Mouse (Mus musculus): ENCODE data around the gene Mrnip.
"Not testable (repeated sequence)": the region's sequence is repeated elsewhere in the genome, so short reads cannot be mapped to it uniquely, and the experiment has no call there.

Mrnip gene

DNA sequence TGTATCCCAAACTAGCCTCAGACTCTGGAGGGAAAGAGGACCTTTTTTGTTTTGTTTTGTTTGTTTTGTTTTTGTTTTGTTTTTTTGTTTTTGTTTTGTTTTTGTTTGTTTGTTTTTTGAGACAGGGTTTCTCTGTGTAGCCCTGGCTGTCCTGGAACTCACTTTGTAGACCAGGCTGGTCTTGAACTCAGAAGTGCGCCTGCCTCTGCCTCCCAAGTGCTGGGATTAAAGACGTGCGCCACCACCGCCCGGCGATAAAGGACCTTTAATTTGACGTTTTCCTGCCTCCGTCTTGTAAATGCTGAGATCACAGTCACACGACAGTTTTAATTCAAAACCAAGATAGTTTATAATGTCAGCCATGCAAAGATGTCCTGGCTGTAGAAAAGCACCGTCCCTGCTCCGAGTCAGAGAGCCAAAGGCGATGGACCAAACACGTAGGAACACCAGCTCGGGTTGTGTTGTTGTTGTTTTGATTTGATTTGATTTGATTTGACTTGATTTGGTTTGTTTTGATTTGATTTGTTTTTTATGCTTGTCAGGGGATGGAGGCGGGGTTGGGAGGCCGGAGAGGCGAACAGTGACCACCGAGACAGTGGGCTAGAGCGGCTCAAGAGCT lies at the start of gene Mrnip:
Mrnip (plus strand) TSS at position 334 of the 619 bp plus-strand sequence.
- not testable (repeated sequence) for DNase-seq

DNA sequence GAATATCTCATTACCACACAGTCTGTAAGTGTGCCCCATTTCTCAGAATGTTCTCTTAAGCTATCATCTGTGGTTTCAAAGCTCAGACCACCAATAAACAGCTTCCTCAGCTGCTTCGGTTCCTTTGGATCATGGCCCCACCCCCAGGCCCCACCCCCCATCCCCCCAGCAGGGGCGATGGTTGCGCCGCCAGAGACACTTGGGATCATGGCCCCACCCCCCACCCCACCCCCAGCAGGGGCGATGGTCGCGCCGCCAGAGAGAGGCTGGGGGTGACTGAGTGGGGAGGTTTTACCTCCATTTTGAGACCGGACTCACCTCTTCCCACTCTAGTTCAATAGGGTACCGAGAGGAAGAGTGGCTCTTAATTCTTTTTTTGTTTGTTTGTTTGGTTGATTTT lies 46.5 kb upstream of the Mrnip start:
- no peak for DNase-seq

DNA sequence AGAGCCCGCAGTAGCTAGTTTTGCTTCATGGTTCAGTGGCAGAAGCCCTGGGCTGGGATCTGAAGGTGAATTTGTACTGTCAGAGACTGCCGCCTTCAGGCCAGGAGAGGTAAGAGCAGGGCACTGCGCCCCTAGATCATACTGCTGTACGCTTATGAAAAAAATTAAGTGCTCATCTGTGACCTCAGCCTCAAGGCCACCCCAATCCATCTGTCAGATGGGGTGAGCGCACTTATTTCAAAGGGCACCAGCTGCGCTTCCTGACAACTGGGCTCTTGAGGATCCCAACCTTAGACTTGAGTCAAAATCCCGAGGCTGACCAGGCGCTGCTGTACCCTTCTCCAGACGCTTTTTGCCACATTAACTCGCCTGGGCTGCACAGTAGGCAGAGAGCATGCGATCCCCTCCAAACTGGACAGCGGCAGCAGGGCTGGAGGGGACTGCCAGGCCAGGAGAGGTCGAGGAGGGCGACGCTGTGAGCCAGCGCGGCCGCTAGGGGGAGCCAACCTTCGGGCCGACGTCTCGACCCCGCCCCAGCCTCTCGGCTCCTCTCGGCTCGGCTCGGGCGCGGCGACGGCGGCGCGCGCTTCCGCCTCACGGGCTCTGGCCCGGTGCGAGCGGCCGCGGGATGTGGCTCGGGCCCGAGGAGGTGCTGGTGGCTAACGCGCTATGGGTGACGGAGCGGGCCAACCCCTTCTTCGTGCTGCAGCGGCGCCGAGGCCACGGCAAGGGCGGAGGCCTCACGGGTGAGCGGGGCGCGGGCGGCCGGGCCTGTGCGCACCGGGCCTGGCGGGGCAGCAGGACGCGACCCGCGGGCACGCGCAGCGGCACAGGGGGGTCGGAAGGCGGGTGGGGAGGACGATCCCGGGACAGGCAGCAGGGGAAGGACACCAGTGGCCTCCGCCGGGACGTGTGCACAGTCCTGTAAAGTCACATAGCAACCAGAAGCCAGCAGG lies 43.2 kb upstream of the Mrnip start, which contains the start of gene Tbc1d9b:
Tbc1d9b (plus strand) TSS at position 586 of the 956 bp plus-strand sequence.
- peak; percentile 88 for DNase-seq

DNA sequence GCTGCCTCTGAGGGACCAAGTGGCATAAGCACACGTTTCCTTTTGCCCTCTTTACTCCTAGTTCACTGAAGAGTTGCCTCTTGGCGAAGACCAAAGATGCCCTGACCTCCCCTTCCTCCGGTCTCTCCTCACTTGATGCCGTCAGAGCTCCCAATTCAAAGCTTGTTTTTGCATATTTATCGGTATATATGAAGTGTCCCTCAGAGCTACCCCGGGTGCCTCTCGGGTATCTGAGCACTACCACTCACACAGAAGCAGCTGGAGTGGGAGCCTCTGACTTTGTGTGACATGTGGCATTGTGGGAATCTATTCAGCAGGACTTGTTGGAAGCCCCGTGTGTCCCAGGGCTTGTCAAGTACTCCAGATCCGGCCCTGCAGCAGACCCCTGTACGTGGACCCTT lies 42.4 kb upstream of the Mrnip start:
- peak; percentile 21 for DNase-seq

DNA sequence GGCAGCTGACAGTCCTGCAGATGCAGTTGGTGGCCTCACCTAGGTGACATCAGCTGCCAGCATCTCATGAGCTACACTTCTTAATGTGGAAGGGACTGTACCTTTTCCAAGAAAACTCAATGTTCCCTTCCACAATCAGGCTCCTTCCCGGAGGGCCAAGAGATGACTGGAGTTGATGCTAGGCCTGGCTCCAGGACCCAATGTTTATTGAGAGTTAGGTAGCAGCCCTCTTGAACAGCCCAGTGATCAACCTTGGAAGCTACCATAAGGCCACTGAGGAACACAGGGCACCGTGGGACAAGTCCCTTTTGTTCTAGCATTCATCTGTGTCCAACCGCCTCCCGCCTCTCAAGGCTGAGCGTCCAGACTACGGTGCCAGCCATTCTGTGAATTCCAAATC lies 42.0 kb upstream of the Mrnip start:
- DNase-seq = no peak

DNA sequence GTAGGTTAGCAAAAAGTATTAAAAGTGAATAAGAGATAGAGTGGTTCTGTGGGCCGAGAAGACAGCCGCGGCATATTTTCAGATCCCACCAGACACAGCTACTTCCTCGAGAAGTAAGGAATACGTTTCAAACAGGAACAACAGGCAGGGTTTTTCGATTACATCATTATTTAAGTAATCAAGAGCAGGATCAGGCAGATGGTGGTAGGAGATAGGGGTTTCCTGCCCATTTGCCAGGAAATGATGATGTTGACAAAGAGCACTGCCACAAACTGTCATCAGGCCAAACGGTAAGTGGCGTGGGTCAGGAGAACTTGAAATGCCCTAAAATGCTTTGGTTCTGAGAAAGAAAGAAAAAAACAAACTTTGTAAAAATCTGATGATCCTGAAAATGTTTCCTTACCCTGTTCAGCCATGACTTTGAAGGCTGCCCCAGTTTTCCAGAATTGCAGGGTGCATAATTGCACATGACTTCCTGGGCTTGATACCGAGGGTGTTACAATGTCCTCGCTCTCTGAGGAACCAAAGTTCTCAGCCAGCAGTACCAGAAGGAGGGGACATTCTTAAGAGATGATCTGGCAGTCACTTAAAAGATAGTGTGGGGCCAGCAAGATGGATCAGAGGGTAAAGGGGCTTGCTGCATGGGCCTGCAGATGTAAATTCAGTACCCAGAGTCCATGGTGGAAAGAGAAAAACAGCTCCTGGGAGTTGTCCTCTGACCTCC lies 39.9 kb upstream of the Mrnip start:
- no peak for DNase-seq

DNA sequence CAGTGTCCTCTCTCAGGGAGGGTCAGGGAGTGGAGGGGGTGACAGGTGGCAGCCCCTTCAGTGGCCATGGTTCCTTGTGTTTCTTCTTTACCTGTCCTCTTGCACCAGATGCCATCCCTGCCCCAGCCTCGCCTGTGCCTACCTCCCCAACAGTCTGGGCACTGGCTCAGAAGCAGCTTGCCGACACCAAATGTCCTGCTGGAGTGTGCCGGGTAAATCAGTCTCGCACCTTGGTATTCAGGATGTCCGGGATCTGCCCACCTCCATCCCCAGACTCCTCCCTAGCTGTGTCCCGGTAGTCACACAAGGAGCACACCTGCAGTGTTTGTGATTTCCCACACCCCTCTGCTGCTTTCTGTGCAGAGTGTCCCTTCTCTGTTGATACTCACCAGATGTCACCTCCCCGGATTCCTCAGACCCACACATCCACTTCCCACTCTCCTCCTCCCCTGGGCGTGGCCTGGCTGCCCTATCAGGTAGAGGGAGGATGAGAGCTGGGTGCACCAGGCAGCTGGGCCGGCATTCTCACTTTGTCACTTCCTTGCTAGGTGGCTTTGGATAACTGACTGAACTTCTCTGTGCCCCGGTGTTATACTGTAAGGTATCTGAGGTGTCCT lies 35.9 kb upstream of the Mrnip start:
- no peak for DNase-seq

DNA sequence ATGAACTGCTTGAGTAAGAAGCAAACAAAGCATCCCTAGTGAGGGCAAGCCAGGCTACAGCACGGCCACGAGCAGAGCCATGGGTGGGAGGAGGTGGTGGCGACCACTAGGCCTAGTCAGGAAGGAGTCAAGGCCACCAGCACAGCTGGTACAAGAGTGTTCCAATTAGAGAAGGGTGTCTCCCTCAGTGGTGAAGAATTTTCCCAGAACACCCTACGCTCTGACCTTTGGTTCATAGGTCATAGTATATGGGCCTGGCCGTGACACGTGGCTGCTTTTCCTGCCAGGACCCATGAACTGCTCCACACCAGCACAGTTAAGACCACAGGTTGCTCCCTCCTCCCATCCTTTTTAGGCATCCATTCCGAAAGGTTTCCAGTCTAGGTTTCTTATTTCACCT lies 34.7 kb upstream of the Mrnip start:
- DNase-seq = peak; percentile 83

DNA sequence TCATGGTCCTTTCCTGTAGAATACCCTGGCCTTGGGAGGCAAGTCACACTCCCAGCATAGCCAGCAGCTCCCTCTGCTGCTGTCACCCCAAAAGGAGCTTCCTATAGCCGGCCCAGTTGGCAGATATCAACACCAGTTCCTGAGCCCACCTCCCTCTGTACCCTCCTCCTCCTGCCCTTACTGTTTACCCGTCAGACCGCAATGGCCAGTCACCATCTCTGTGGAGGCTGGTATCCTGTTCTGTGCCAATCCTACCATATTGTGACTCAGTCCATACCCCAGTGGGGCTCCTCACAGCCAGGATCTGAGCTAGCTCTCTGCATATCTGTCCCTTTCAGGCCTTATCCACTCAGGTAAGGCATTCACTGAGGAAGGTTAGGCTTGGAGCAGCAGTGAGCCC lies 28.7 kb upstream of the Mrnip start:
- DNase-seq = no peak

DNA sequence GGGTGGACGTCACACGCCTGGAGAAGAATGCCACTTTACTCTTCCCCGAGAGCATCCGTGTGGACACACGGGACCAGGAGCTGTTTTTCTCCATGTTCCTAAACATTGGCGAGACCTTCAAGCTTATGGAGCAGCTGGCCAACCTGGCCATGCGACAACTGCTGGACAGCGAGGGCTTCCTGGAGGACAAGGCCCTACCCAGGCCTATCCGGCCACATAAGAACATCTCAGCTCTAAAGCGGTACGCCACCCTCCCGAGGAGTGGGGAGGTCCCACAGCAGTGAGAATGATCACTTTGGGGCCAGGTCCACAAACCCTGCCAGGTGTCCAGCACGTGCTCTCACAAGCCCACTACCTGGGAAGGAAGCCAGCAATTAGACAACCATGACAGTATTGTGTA lies 28.1 kb upstream of the Mrnip start:
- DNase-seq = no peak

DNA sequence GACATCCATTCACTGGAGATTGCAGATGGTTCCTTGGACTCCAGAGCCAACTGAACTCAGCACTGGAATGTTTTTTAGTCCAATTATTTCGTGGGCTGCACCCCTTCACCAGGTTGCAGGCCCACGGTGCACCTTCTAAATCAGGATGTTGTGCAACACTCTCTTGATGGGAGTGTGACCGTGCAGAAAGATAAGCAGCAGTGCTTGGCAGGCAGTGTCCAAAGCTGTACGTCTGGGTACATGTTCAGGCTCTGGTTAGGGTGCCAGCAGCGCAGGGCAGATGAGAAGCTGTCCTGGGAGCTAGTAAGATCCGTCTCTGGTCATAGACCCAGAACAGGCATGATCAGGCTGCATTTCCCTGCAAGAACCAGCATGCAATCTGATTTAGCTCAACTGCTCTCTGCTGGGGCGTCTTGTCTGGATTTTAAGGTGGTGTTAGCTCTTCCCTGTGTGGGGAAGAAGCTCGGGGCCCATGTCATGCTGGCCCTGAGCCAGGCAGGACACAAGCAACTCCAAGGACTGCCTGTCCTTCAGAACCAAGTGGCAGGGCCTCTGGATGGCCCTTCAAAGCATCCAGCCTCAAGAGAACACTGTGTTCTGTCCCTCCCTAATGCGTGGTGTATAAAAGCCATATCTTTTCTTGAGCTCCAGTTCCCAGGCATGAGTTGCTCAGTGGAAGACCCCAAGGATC lies 26.8 kb upstream of the Mrnip start:
- no peak for DNase-seq

DNA sequence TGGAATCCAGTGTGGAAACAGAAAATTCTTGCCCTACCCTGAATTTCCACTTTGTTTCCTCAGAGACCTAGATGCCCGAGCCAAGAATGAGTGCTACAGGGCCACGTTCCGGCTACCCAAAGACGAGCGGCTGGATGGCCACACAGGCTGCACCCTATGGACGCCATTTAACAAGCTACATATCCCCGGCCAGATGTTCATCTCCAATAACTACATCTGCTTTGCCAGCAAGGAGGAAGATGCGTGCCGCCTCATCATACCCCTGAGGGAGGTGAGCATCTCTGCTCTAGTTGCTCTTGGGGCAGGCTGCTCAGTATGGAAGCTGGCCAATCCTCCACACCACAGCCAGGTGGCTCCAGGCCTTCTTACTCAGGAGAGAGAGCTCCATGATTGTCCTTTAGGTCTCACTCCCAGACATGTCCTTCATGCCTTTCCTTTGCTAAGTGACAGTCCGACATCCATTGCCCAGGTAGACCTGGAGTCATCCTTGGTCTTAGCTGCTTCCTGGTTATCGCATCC lies 26.2 kb upstream of the Mrnip start:
- DNase-seq = no peak

DNA sequence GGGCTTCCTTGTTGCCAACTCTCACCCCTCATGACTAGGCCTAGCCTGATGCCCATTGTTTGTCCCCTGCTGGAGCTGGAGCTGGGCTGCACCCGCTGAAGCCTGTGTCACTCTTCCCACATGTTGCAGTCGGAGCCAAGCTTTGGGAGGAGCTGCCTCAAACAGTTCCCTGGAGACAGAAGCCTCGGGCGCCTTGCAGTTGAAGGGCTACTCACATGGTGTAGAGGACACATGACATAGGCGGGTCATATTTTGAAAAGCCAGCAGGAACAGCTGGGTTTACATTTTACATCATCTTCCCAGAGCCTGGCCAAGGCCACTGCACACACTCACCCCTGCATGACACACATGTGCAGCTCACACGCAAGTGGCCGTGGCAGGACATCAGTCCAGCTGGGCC lies 25.0 kb upstream of the Mrnip start:
- DNase-seq = no peak

DNA sequence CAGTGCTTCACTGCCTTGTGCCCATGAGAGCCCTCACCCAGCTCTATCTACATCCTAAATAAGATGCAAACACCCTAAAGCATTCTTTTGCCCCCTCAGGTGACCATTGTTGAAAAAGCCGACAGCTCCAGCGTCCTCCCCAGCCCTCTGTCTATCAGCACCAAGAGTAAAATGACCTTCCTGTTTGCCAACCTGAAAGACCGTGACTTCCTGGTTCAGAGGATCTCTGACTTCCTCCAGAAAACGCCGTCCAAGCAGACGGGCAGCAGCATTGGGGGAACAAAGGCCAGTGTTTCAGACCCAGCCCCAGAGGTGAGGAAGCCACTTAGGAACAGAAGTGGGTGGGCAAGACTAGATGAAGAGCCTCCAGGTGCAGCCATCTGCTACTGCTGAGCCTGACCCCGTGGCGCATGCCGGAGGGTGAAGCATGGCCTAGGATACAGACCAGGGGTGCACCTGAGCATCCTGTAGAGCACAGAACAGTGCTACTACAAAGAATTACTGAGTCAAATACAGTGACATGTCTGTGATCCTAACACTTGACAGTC lies 24.6 kb upstream of the Mrnip start:
- DNase-seq = no peak

DNA sequence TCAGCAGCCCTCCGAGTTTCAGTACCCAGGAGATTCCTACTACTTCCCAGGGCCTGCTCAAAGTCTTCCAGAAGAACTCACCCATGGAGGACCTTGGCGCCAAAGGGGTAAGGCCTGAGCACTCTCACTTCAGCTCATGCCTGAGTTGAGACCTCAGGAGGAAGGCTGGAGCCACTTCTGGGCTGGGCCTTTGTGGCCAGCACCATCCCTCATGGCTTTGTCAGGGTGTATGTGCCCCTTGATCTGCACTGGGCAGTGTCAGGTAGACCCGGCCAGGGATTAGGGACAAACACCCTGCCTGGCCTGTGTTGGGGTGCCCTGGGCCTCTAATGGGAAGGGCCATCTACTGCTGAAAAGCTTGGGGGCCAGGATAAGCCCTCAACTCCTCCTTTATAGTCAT lies 22.9 kb upstream of the Mrnip start:
- no peak for DNase-seq

DNA sequence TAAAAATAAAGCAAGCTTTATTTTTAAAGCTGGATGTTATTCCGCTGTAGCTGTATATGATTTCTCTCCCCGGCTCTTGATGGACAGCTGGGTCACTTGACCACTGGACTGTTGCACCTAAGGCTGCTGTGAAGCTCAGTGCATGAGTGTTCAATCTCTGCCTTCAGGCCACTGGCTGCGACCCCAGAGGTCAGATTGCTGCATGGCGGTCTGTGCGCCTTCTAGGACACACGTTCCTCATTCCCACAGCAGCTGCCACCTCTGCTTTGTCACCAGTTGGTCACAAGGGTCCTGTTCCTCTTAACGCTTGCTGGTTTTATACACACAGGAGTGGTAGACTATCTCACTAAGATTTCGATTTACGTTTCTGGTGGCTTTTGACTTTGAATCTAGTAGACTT lies 20.1 kb upstream of the Mrnip start:
- DNase-seq = no peak

DNA sequence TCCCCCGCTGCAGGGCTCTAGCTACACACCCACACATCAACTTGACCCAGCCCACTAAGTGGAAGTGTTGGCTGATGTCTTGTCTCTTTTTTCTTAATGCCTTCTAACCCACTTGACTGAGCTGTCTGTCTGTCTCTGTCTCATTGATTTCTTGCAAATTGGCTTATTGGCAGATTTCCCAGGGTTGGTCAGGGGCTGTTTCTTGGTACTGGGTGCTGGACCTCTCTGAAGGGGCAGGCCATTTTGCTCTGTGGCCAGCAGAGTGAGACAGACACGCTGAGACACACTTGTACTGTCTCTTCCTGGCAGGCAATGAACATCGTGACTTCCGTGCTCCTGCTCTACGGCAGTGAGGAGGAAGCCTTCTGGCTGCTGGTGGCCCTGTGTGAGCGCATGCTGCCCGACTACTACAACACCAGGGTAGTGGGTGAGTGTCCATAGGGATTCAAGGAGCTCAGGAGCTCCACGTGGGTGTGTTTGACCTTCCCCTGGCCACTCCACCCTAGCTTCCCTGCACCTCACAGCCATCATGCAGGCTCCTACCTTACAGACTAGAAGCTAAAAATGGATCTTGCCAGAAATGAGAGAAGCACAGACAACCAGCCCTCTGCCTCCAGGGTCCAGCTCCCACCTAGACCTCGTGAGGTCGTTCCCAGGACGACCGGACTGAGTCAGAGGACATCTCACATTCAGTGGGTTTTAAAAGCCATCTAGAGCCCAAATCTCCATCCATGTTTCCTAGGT lies 19.3 kb upstream of the Mrnip start:
- no peak for DNase-seq

DNA sequence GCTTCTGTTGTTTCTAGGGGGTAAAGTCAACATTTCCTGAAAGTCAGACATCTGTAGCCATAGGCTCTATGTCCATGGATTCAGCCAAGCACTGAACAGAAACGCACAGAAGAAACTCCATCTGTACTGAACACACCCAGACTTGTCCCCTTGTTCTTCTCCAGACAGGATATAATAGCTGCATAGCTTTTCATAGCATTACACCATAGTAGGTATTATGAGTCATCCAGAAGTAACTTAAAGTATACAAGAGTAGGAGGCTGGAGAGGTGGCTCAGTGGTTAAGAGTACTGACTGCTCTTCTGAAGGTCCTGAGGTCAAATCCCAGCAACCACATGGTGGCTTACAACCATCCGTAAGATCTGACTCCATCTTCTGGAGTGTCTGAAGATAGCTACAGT lies 18.5 kb upstream of the Mrnip start:
- no peak for DNase-seq

DNA sequence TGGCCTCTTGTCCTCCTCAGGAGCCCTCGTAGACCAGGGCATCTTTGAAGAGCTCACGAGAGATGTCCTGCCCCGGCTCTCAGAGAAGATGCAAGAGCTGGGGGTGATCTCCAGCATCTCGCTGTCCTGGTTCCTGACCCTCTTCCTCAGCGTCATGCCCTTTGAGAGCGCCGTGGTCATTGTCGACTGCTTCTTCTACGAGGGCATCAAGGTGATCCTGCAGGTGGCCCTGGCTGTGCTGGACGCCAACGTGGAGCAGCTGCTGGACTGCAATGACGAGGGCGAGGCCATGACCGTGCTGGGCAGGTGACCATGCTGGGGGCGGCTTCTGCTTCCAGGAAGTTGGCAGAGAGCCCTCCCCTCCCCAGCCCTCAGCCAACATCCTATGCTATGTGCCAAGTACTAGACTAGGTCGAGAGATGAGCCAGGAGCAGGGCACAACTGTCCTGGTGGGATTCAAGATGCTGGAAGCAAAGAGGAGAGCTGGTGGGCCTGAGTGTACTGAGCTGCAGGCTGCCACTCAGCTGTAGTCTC lies 17.5 kb upstream of the Mrnip start:
- no peak for DNase-seq

DNA sequence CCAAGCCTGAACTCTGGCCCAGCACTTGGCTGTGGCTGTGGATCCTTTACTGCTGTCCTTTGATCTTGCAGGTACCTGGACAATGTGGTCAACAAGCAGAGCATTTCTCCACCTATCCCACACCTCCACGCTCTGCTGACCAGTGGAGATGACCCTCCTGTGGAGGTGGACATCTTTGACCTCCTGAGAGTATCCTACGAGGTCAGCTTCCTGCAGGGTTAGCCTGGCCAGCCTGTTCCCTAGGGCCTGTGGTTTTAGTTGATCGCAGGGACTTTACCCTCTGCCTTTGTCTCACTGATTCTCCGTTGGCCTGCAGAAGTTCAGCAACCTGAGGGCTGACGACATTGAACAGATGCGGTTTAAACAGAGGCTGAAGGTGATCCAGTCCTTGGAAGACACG lies 15.9 kb upstream of the Mrnip start:
- DNase-seq = peak; percentile 66

DNA sequence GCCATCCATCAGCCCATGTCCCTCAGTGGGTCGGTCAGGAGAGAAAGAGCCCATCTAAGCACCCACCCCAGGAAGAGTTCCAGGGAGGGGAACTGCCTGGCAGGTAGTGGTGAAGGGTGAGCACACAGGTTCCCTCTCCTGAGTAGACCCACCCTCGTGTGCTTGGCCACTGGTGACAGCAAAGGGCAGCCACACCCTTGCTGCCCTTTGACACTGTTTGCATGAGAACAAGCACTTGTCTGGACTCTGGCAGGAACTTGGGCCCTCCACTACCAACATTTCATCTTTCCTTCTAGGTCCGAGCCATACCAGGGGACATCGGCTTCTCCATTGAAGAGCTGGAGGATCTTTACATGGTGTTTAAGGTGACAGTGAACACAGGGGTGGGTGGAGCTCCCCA lies 14.9 kb upstream of the Mrnip start:
- DNase-seq = no peak

All from kidney, adult 11 months (tissue).